Mouse (Mus musculus) limb, embryonic 14.5 days (tissue): ENCODE measurements around the gene Dctn3. TPM values are rescaled to one million over a fixed set of nuclear protein-coding genes. Genes with fewer than 3 reads are reported as not detected.
A peak's percentile ranks its signal among the peaks of the same experiment; 100 is the strongest.

Experiments used
- ATAC-seq: fragments of 200-750 bp; cut with Nextera tagmentation; 2 replicates; pipeline ENCODE4 v1.8.0; 2017; ENCODE audit warnings: low read depth, moderate number of reproducible peaks, moderate TSS enrichment; ENCODE audit not compliant: low FRiP score
- DNase-seq: peaks from one replicate; pipeline ENCODE4 v3.0.0-alpha.2; 2015; ENCODE audit warnings: low spot score
- H3K27ac ChIP-seq: fragments of 300-500 bp; sonication (generic); replicated peaks from 2 replicates; pipeline ENCODE4 v1.5.1; 2014; ENCODE audit warnings: low read depth, mild to moderate bottlenecking, low read length, moderate library complexity, mixed read lengths
- H3K27me3 ChIP-seq: fragments of 300-500 bp; sonication (generic); 2 replicates; pipeline ENCODE4 v1.6.1; 2014; ENCODE audit warnings: low read length, mixed read lengths; ENCODE audit not compliant: control insufficient read depth, insufficient read depth
- H3K36me3 ChIP-seq: fragments of 300-500 bp; sonication (generic); 2 replicates; pipeline ENCODE4 v1.6.1; 2014; ENCODE audit warnings: mild to moderate bottlenecking, low read length, moderate library complexity, mixed read lengths; ENCODE audit not compliant: control insufficient read depth, insufficient read depth
- H3K4me1 ChIP-seq: fragments of 300-500 bp; sonication (generic); 2 replicates; pipeline ENCODE4 v1.6.1; 2014; ENCODE audit warnings: antibody characterized with exemption, low read length, mixed read lengths; ENCODE audit not compliant: control insufficient read depth, insufficient read depth
- H3K4me2 ChIP-seq: fragments of 300-500 bp; sonication (generic); replicated peaks from 2 replicates; pipeline ENCODE4 v1.6.1; 2014; ENCODE audit warnings: low read depth, mild to moderate bottlenecking, low read length, moderate library complexity; ENCODE audit not compliant: severe bottlenecking
- H3K4me3 ChIP-seq: fragments of 300-500 bp; sonication (generic); replicated peaks from 2 replicates; pipeline ENCODE4 v1.5.1; 2014; ENCODE audit warnings: low read length
- H3K9ac ChIP-seq: fragments of 300-500 bp; sonication (generic); 2 replicates; pipeline ENCODE4 v1.6.1; 2014; ENCODE audit warnings: mild to moderate bottlenecking, low read depth, low read length, moderate library complexity; ENCODE audit not compliant: severe bottlenecking
- H3K9me3 ChIP-seq: fragments of 300-500 bp; sonication (generic); 2 replicates; pipeline ENCODE4 v1.6.1; 2016; ENCODE audit warnings: low read length; ENCODE audit not compliant: control insufficient read depth
- POLR2A ChIP-seq: fragments of 200-500 bp; IDR thresholded peaks from 2 replicates; pipeline ENCODE4 v1.8.0; 2012; ENCODE audit warnings: inconsistent platforms, mild to moderate bottlenecking, moderate library complexity, borderline replicate concordance; ENCODE audit not compliant: insufficient read depth, insufficient read length; ENCODE audit errors: extremely low read depth
- WGBS: fragments of 180-500 bp; shearing (Covaris S2); extraction: QIAGEN DNeasy Blood & Tissue Kit; methylation state at CpG from one replicate; pipeline ENCODE4 v1.1.7; 2014; 5-methylcytosine and 5-hydroxymethylcytosine counted together
- polyA plus RNA-seq, 2 experiments: library from polyadenylated mRNA; depleted of rRNA in 1 of 2; stranded (reverse) in 1 of 2; unstranded in 1 of 2; fragments of >200 nt; fragmentation: Nextera tagmentation in 1 of 2; extraction: Ambion mirVana in 1 of 2; gene quantifications; 2 replicates each; pipeline versions ENCODE4 v1.2.1 to v1.2.3; 2012 to 2014

The Dctn3 gene
- polyA plus RNA-seq, 2 experiments = 70.1 to 99.1 TPM

DNA sequence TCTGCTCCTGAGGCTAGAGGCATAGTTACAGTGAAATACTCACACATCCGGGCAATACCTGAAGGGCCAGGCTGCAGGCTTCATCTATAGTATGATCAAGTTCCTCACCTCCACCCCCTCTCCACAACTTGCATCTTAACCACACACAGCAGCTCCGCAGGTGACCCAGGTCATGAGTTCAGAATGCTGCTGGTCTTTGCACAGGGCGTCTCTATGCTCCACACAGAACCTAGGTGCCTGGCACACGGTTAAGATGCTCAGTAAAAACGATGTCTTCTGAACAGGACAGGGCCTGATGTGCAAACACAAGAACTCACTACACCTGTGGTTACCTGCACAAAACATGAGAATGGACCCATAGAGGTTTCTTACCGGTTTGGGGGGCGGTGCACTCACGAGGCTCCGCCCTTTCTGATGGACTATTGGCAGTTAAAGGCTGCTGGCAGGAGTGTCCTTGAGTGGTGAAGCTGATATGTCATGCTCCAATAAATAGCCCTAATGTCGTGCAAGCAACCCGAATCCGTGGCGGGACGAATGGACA lies 31.9 kb upstream of the Dctn3 start, which contains the start of gene Galt:
Gene Galt, plus strand, starts transcription at position 432 of the 541 bp plus-strand sequence.
- TF ChIP-seq POLR2A = no peak
- Histone ChIP-seq H3K27ac (peak within 1 kb of the TSS; percentile 76), H3K4me3 (peak within 1 kb of the TSS; percentile 72), H3K9ac (peak within 1 kb of the TSS; percentile 79), H3K36me3 (peaks cover 16% of the 10 kb centered on the region; the same call in 1 of the 2 replicates), H3K4me2 (peak within 1 kb of the TSS; percentile 81), H3K9me3 (no peaks in the 10 kb centered on the region), H3K4me1 (peaks cover 14% of the 10 kb centered on the region), H3K27me3 (no peaks in the 10 kb centered on the region)
- ATAC-seq = 0 out of 2 replicates have a peak, but pooled peaks have one; percentile 9
- 11% methylated on average over 14 of the region's 14 CpGs for WGBS
- no peak for DNase-seq

- H3K27me3 ChIP-seq = no peaks in the 10 kb centered on the region
- no peaks in the 10 kb centered on the region for H3K36me3 ChIP-seq
- no peak overlapping the region for H3K9ac ChIP-seq
- WGBS = 93% methylated on average over 1 of the region's 1 CpGs
- DNase-seq (no peak), ATAC-seq (no peak)
- no peak overlapping the region for H3K4me3 ChIP-seq
- H3K4me2 ChIP-seq = no peak overlapping the region
- H3K27ac ChIP-seq = no peak overlapping the region
- TF ChIP-seq POLR2A = no peak
- H3K4me1 ChIP-seq = 0 out of 2 replicates have a peak, but pooled peaks cover 4% of the 10 kb centered on the region
- H3K9me3 ChIP-seq = peaks cover 11% of the 10 kb centered on the region; the same call in 1 of the 2 replicates
Measured at GRCm38 (mm10) chr4:41745021-41745420, 22.1 kb upstream of the Dctn3 start.

DNA sequence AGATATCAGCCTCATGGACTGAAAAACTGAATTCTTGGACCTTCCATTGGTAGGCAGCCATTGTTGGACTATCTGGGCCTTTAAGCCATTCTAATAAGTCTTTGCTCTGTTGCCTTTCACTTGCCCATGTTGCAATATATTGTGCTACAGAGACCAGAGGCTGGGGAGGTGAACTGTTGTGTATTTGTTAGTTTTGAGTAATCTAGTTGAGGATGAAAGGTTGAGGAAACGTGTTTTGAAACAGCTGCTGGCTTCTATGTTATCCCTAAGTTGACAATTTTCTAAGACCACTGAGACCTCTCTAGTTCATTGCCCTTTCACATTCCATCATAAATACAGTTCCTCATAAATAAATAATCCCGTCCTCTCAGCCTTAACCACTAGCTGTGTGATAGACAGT lies 21.2 kb upstream of the Dctn3 start:
- no peak overlapping the region for H3K27ac ChIP-seq
- 69% methylated on average over 2 of the region's 2 CpGs for WGBS
- H3K4me1 ChIP-seq = peaks cover 11% of the 10 kb centered on the region
- no peak for TF ChIP-seq POLR2A
- no peak overlapping the region for H3K9ac ChIP-seq
- ATAC-seq = no peak
- H3K27me3 ChIP-seq = no peaks in the 10 kb centered on the region
- DNase-seq = no peak
- no peak overlapping the region for H3K4me3 ChIP-seq
- peaks cover 4% of the 10 kb centered on the region for H3K36me3 ChIP-seq
- no peak overlapping the region for H3K4me2 ChIP-seq
- H3K9me3 ChIP-seq = peaks cover 11% of the 10 kb centered on the region; the same call in 1 of the 2 replicates

GRCm38 (mm10) chr4:41741158-41741560 lies 18.2 kb upstream of the Dctn3 start:
- no peak for TF ChIP-seq POLR2A

DNA sequence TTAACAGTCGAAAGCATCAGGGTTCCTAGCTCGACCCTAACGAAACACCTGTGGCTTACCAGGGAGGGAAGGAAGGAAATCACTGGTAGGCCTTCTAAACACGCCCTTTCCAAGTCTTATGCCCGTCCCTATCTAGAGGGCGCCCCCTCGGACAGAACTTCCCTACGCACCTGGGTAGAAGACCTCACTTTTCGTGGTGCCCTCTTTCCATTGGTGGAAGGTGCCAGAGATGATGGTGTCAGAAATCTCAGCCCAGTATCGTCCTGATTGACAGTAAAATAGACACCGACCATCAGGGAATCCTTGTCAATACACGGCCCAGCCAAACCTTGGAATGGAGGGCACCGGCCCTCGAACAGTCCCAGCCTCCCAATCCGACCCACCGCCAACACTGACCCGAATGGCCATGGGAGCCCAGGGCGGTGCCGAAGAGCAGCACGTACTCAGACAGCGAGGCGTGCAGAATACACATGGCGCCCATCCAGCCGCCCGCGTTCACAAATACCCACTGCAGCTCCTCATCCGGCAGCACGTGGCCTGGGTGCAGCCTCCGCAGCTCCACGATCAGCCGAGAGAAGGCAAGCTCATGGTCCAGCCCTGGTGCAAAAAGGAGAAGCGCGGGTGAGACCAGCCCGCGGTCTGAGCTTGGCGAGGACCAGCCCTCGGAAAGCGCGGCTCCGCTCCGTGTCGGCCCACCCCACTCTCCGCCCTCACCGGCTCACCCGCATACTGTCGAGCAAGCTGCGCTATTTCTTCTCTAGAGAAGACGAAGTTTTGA lies 17.6 kb upstream of the Dctn3 start:
- Histone ChIP-seq H3K4me3 (peak overlapping the region; percentile 53), H3K36me3 (peaks cover 8% of the 10 kb centered on the region), H3K9me3 (no peaks in the 10 kb centered on the region), H3K9ac (peak overlapping the region; percentile 63), H3K27me3 (no peaks in the 10 kb centered on the region), H3K27ac (peak overlapping the region; percentile 76), H3K4me1 (peaks cover 11% of the 10 kb centered on the region), H3K4me2 (peak overlapping the region; percentile 58)
- WGBS = 2% methylated on average over 46 of the region's 48 CpGs
- peak; percentile 23 for DNase-seq
- peak; percentile 84 for ATAC-seq
- TF ChIP-seq POLR2A = no peak

More at GRCm38 (mm10) chr4:41741158-41741560, 18.2 kb upstream of the Dctn3 start:
- Histone ChIP-seq H3K27ac (peak overlapping the region; percentile 76), H3K4me3 (peak overlapping the region; percentile 53), H3K27me3 (no peaks in the 10 kb centered on the region), H3K9ac (peak overlapping the region; percentile 63), H3K4me1 (peaks cover 11% of the 10 kb centered on the region), H3K4me2 (peak overlapping the region; percentile 58), H3K36me3 (peaks cover 8% of the 10 kb centered on the region), H3K9me3 (peaks cover 3% of the 10 kb centered on the region; the same call in 1 of the 2 replicates)
- 1% methylated on average over 27 of the region's 27 CpGs for WGBS
- DNase-seq (peak; percentile 97), ATAC-seq (peak; percentile 96)
